Mouse (Mus musculus): ENCODE measurements at regions not wholly inside any gene's neighbourhood (a gene's known extent, or its start where the extent isn't known, plus 50 kb on each side); places are given as distances from the start of the nearest gene placed in this dataset.

DNA sequence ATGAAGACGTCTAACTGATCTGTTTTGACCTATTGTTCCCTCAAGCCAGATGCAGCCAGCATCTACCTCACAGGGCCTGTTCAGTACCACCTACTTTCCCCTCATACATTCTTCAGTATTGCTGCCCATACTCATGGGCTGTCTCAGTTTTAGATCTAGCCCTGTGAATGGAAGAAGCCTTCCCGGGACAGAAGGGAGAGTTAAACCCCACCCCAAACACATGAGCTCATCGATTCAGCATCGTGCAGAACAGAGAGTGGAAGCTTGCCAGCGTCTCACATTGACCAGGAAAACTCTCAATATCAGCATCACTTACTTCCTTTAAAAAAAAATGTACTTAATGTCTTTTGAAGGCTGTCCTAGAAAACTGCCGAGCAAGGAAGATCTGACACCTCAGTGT, 95.0 kb upstream of the Prickle1 start:
- no peak for DNase-seq

DNA sequence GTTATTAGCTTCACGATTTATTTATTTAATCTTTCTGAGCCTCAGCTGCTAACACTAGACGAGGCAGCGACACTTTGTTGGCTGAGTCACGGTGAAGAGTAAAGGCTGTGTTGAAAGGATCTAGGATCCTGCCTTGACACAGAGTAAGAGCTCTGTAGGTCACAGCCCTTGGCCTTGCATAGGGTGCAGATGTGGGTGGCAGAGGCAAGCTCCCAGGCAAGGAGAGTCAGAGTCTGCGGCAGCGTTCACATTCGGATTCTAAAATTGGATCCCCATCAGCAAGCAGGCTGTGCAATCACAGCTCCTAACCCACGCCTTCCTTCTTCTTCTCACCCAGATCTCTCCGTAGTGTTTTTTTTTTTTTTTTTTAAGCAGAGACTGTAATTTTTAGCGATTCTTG, 94.3 kb upstream of the Prickle1 start:
- DNase-seq = no peak

DNA sequence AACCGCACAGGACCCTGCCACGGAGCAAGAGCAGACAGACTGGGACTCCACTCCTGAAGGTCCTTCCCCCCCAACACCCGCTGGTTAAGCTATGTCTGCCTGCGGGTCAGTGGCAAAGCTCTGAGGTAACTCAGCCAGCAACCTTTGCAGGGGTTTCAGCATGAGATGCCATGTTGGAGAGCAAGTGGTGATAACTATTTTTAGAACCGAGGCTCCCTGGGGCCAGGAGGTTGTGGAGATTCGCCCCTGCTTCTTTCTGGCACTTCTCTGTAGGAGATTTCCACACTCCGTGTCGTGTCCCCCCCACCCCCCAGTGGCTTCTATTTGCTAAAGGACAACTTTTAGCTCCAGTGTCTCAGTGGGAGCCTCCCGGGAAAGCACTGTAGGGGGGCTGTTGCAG, 90.7 kb upstream of the Prickle1 start:
- DNase-seq = no peak

DNA sequence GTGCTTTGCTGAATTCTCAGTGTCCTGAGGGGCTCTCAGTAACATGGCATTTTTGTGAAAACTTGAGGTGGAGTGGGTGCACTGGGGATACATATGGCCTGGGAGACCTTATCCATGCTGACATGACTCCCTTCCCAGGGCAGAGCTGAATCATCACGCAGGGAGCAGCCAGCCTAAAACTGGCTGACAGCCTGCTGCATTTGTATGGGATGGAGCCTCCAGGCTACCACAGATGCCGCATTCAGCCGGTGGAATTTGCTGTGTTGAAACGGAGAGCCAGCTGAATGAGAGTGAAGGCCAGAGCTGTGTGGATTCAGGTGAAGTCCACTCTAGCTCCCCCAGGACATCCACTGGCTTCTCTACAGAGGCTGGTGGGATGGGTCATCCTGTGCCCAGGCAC, 85.9 kb upstream of the Prickle1 start:
- DNase-seq = no peak

DNA sequence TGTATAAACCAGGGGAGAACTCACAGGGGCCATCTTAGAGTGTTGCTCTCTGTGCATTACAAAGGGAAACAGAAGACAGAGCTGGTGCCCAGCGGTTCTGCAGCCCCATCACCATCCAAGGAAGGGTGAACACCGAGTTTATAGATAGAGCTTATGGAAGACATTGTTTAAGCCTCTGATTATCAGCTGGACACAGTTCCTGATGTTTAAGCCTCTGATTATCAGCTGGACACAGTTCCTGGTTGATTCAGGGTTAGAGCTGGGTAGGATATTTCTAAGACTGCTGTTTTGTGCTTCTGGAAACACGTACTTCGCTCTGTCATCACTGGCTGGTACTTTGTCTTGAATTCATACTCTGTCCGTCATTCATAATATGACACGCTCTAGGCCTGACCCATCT, 79.9 kb upstream of the Prickle1 start:
- no peak for DNase-seq

DNA sequence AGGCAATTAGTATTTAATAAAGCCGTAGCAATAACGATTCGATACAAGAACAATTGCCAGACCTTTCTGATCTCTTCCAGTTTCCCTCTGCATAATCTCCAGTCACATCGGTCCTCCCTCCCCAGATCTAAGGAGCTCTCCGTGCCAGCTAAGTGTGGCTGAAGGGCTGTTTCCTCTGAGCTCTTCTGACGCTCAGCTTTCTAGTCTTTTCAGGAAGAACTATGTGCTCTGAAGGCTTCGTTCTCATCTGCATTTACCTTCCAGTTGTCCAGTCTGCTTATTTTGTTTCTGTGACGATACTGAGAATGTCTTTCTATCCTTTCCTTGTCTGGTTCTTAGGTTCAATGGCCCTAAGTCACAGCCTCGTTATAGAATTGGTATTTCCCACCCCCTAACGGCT, 78.3 kb upstream of the Prickle1 start:
- no peak for DNase-seq

DNA sequence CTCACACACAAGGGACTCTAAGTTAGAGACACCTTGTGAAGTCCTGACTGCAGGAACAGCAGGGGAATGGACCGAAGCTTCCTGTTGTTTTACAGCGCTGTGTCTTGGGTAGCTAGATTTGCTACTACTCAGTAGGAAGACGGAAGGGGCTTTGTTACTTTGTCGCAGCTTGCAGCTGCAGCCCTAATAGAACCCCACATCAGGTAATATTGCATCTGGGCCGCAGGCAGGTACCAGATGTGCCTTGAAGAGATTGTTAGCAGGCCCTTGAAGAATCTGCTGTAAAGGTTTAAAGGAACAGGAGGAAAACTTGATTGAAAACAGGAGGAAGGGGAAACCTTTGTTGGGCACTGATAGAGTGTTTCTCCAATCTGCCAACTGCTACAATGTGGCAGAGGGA, 68.2 kb upstream of the Prickle1 start:
- DNase-seq = no peak

DNA sequence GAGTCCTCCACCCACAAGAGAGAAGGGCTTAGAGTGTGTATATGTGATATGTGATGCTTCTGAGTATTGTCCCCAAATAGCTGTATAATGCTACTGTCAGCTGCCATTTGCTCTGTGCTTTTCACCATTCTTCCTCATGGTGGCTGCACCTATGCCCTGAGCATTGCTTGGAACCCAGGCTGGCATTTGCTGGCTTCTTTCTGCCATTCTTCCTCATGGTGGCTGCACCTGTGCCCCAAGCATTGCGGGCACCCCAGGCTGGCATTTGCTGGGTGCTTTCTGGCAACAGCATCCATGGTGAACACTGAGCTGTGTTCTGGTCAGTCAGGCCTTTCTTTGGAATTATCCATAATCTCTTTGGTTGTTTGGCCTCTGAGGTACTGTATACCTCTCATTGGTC, 66.9 kb upstream of the Prickle1 start:
- DNase-seq = no peak

DNA sequence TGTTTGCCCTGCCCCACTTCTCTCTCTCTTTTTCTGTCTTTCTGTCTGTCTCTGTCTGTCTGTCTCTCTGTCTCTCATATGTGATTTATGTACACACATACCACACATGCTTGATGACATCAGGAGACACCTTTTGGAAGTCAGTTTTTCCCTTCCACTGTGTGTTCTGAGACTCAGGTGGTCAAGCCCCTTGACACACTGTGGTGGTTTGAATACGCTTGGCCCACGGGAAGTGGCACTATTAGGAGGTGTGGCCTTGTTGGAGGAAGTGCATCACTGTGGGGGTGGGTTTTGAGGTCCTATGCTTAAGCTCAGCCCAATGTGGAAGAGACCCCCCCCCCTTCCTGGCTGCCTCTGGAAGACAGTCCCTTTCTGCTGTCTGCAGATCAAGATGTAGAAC, 66.1 kb upstream of the Prickle1 start:
- no peak for DNase-seq

DNA sequence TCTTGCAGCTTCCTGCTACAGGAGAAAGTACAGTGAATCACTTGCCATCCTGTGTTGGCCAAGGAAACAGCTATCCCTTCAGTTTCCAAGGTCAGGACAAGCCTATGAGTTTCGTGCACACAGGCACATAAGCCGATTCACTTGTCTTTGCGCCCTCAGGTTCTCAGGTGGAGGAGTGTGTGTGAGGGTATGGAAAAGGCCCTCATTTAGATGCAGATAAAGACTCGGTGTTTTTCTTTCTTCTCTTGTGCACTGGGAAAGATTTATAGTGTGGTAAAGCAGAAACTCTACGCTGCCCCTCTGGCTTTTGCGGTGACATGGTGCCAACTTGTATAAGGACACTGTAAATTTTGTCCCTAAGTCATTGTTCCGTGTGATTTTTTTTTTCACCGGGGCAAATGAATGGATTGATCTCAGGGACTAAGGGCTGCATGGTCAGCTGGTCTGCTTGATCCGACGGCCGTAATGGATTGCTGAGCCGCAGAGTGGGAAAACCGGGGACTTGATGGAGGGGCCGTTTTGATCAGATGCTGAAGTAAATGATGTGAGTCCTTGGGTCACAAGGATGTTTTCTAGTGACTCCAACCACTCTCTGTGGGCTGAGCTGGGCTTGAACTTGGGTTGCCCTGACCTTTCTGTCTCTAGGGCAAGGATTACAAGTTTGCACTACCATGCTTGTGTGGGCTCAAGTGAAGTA, 65.4 kb upstream of the Prickle1 start:
- DNase-seq = no peak

DNA sequence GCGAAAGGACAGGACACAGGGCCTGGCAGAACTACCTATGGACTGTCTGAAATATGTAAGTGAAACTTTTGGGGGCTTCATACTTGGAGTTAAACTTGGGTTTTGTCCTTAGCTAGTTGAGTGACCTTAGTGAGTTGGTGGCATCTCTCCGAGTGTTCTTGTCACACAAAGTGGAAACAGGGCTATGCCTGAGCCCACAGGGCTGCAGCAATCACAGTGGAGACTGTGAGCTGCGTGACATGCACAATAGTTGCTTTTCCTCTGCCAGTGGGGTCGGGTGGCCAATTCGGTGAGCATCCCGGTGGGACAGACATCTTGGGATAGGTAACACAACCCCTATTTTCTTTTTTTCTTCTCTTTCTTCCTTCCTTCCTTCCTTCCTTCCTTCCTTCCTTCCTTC, 61.5 kb upstream of the Prickle1 start:
- no peak for DNase-seq

DNA sequence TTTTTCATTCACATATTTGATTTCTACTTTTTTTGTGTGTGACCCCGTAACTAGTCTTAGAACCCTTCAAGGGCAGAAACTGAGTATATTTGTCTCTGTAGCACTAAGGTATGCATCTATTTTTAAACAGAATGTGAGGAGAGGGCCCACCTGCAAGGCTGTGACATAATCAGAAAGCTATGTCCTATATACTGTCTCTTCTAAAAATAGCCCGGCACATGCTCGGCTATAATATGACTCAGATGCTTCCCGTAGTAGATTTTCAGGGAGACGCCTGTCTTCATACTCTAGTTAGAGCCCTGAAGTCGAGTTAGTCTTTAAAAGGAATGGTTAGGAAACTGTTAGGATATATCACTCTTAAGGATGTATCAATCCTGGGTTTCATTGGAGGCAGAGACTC, 61.0 kb upstream of the Prickle1 start:
- no peak for DNase-seq

DNA sequence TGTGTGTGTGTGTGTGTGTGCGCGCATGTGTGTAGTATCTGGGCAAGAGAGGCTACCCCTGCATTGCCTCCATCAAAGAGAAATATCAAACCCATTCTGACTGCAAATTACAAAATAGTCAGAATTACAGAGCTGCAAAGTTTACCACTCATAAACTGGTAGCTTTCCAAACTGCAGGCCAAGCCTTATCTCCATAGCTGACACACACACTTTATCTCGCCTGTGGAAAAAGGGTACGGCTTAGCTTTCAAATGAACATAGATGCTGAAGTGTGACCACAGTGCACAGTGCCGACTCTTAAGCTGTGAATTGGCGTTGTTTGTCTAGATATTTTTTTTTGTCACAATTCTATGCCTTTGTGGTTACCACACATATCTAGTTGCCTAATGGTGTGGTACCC, 60.1 kb upstream of the Prickle1 start:
- DNase-seq = no peak

DNA sequence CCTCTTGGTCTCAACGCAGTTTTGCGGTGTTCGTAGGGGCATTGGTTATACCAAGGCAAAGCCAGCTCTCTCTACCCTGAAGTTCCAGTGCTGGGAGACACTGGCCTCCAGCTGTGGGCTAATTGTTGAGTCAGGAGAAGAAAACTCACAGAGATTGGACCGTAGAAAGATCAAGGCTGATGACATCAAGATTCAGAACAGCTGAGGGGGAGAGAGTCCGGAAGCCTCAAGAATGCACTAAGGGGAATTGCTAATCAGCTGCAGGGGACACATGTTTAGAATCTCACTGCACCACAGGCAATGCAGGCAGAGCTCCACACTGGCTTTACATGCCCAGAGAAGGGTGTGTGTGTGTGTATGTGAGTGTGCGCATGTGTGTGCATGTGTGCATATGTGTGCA, 59.6 kb upstream of the Prickle1 start:
- no peak for DNase-seq

DNA sequence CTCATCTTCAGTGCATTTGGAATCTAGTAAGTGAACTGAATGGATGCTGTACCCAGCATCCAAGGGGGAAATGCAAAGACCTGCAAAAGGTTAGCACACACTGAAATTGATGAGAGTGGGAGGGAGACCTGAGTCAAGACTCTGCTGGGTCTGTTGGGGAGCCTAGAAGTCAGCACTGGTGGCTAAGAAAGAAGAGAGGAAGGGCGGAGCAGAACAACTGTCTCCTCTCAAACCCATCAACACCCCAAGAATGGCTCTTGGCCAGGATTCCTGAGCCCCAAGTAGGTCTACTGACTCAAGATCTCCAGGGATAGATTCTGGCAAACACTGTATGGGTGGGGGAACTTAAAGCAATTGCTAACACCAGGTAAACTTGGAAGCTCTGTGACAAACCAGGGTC, 57.7 kb upstream of the Prickle1 start:
- no peak for DNase-seq

DNA sequence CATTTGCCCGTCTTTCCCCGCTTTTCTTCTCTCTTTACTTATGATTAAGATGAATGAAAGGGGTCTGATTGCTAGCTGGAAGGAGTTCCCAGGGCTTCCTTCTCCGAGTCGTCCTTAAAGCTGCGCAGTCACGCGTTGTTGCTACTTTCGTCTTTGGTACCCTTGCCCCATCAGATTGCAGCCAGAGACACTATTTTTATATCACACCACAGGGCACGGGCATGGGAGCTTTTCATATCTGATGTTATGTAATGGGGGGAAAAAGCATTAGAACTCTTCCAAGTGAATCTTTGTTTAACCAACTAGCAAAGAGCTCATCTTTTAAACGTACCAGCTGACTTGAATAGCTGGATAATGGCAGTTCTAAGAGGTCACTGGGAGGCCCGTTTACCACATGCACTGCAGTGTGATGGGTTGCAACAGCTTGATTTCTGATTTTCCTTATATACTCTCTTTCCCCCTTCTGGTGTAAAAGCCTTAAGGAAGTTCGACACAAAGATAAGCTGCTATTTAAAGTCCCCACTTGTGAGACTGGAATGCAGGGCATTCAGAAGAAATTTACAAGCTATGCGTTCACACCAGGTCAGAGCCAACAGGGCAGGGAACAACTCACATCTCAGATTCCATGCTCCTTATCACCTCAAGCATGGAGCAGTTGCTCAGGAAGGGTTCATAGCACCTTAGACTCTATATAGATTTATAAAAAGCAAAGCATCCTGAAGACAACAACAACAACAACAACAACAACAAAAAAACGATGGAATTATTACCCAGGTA, 55.5 kb upstream of the Prickle1 start:
- no peak for DNase-seq

DNA sequence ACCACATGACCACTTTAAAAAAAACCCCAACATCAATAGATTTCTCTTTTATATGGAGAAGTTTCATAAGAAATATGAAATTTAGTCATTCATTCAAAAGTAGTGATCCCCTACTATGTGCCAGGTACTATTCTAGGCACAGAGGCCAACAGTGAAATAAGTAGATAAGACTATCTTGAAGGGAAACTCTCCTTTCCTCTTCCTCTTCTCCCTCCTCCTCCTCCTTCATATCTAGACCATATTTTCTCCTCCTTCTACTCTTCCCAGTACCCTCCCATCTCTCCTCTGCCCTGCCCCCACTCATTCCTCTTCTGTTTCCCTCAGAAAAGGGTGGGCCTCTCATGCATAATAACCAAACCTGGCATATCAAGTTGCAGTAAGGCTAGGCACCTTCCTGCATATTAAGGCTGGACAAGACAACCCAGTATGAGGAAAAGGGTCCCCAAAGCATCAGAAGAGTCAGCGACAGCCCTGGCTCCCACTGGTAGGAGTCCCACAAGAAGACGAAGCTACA, 54.4 kb upstream of the Prickle1 start:
- DNase-seq = no peak

DNA sequence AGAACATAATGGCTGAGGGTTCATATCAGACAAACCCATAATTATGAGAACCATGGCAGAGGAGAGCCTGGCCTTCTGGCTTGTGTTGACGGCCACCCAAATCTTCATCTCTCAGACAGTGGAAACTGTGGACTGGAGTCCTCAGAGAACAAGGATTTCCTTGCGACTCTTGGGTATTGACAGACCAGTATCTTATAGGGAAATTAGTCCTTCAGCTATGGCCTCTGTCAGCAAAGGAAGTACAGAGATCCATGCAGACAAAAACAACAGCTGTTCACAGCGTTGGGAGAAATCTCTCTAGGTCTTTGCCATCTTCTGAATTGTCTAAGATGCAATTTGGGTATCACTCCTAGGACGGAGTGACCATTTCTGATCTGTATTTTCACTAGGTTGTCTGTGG, 53.0 kb upstream of the Prickle1 start:
- no peak for DNase-seq

DNA sequence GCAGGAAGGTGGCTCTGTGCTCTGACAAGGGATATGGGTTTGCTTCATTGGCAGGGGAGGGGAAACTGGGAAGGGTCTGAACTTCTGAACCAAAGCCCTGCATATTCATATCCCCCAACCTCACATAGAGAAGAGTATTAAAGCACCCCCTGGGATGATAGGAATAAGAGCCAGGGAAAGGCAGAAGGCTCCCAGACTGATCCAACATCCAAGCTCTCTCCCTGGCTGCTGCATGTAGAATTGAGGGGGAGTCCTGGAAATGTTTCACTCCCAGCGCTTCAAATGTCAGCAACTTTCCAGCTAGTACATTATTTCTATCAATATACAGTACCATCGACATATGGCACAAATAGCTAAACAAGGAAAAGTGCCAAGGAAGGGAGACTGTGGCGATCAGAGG, 51.1 kb upstream of the Prickle1 start:
- DNase-seq = no peak

DNA sequence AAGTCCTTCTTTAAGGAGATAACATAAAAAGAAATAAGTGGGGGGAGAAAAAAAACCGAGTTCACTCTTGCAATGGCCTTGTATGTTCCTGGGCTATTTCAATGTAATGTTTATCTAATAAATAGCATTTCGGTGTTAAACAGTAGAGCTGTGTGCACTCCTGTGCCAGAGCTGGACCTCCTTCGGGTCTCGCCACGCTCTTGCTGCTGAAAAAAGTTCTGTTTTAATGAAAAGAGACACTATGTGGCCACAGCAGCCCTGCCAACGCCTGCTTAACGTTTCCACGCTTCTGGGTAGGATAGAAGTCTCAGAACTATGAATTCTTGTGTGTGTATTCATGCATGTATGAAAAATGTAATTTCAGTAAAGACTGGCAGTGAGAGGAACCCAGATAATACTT, 50.3 kb upstream of the Prickle1 start:
- DNase-seq = no peak
